9 mouse cellular contexts compared by ENCODE assay signal in genomic region chr9:61618510-61619249, GRCm38 (mm10).
DNase-seq lines count a peak whose midpoint lies in the region; ATAC-seq and TF ChIP-seq lines count a peak whose summit lies in the region.
"Had no signal": no experiment of that assay in that cellular context is flagged by ENCODE, and none has a peak within 500 bp of the region (broad histone marks: within the 10 kb centered on the region; RNA-seq: fewer than 3 reads in every experiment).

No protein-coding gene starts in this region.

- intact Hi-C loops in left cerebral cortex, postnatal 14 days (cut with DNase I), result no loop called here

- DNase-seq in ovary, postnatal 14 days (ENCODE audit: low spot score), result peak; percentile 13
- DNase-seq in ovary, postnatal 36 days (ENCODE audit: low spot score), result no peak
- peak; percentile 95 for DNase-seq in embryonic facial prominence, embryonic 14.5 days (ENCODE audit: low spot score)
- DNase-seq in liver, postnatal 0 days, result no peak
- no peak for DNase-seq in left cerebral cortex, postnatal 14 days (ENCODE audit: low spot score in 2 of 2)

- H3K9ac ChIP-seq in embryonic facial prominence, embryonic 14.5 days (ENCODE audit: low read depth, low read length), result no peak overlapping the region
- H3K9ac ChIP-seq in intestine, embryonic 16.5 days (ENCODE audit: low read depth, low read length), result no peak overlapping the region
- no peak overlapping the region for H3K9ac ChIP-seq in limb, embryonic 13.5 days
- H3K9ac ChIP-seq in liver, postnatal 0 days (replicated peaks), result no peak overlapping the region

- peak; percentile 77 for ATAC-seq in embryonic facial prominence, embryonic 14.5 days (ENCODE audit: low read depth)
- ATAC-seq in intestine, embryonic 16.5 days, result 0 out of 2 replicates have a peak, but pooled peaks have one; percentile 36
- peak; percentile 90 for ATAC-seq in limb, embryonic 13.5 days (ENCODE audit: low FRiP score, low read depth)
- no peak for ATAC-seq in frontal cortex, adult (ENCODE audit: low TSS enrichment)
- ATAC-seq in liver, postnatal 0 days, result no peak

- 18% methylated on average over 11 of the region's 12 CpGs for WGBS in embryonic facial prominence, embryonic 14.5 days
- WGBS in intestine, embryonic 16.5 days, result 42% methylated on average over 12 of the region's 12 CpGs
- WGBS in limb, embryonic 13.5 days, result 14% methylated on average over 12 of the region's 12 CpGs
- 57% methylated on average over 12 of the region's 12 CpGs for WGBS in liver, postnatal 0 days (ENCODE audit: insufficient replicate concordance)

- no peak for TF ChIP-seq EP300 in liver, postnatal 0 days (IDR thresholded peaks at IDR 0.05; ENCODE audit: low read depth)

- 0 out of 2 replicates have a peak, but pooled peaks cover 11% of the 10 kb centered on the region for H3K27me3 ChIP-seq in embryonic facial prominence, embryonic 14.5 days (replicated peaks; ENCODE audit: control insufficient read depth, insufficient read depth, low read length)
- H3K27me3 ChIP-seq in intestine, embryonic 16.5 days (replicated peaks; ENCODE audit: control insufficient read depth, insufficient read depth, low read length), result no peaks in the 10 kb centered on the region
- H3K27me3 ChIP-seq in limb, embryonic 13.5 days, result no peaks in the 10 kb centered on the region
- peaks cover 6% of the 10 kb centered on the region; the same call in 1 of the 2 replicates for H3K27me3 ChIP-seq in liver, postnatal 0 days (ENCODE audit: insufficient read depth, low read length)

- no peaks in the 10 kb centered on the region for H3K9me3 ChIP-seq in embryonic facial prominence, embryonic 14.5 days (ENCODE audit: control insufficient read depth, low read length)
- no peaks in the 10 kb centered on the region for H3K9me3 ChIP-seq in intestine, embryonic 16.5 days (ENCODE audit: control insufficient read depth, low read length)
- H3K9me3 ChIP-seq in limb, embryonic 13.5 days, result no peaks in the 10 kb centered on the region
- no peaks in the 10 kb centered on the region for H3K9me3 ChIP-seq in liver, postnatal 0 days (ENCODE audit: low read length)

- H3K4me2 ChIP-seq in embryonic facial prominence, embryonic 14.5 days (ENCODE audit: low read depth, low read length), result no peak overlapping the region
- no peak overlapping the region for H3K4me2 ChIP-seq in intestine, embryonic 16.5 days (ENCODE audit: low read depth, low read length)
- no peak overlapping the region for H3K4me2 ChIP-seq in limb, embryonic 13.5 days (replicated peaks)
- no peak overlapping the region for H3K4me2 ChIP-seq in liver, postnatal 0 days (ENCODE audit: low read depth, low read length)

- no peak overlapping the region for H3K27ac ChIP-seq in embryonic facial prominence, embryonic 14.5 days (replicated peaks; ENCODE audit: low read depth, low read length)
- H3K27ac ChIP-seq in intestine, embryonic 16.5 days (ENCODE audit: low read length), result no peak overlapping the region
- peak overlapping the region; percentile 86 for H3K27ac ChIP-seq in limb, embryonic 13.5 days
- no peak overlapping the region for H3K27ac ChIP-seq in liver, postnatal 0 days (ENCODE audit: low read depth)
- H3K27ac ChIP-seq: left cerebral cortex, adult 2 months had no signal

- H3K4me1 ChIP-seq in embryonic facial prominence, embryonic 14.5 days (ENCODE audit: control insufficient read depth, insufficient read depth, low read length), result peaks cover 16% of the 10 kb centered on the region; the same call in 1 of the 2 replicates
- peaks cover 4% of the 10 kb centered on the region; the same call in 1 of the 2 replicates for H3K4me1 ChIP-seq in intestine, embryonic 16.5 days (ENCODE audit: control insufficient read depth, insufficient read depth, low read length)
- peaks cover 52% of the 10 kb centered on the region for H3K4me1 ChIP-seq in limb, embryonic 13.5 days
- H3K4me1 ChIP-seq in liver, postnatal 0 days (ENCODE audit: insufficient read depth), result no peaks in the 10 kb centered on the region

- H3K36me3 ChIP-seq in embryonic facial prominence, embryonic 14.5 days (ENCODE audit: control insufficient read depth, insufficient read depth, low read length), result no peaks in the 10 kb centered on the region
- H3K36me3 ChIP-seq in intestine, embryonic 16.5 days (ENCODE audit: control insufficient read depth, insufficient read depth, low read length), result no peaks in the 10 kb centered on the region
- no peaks in the 10 kb centered on the region for H3K36me3 ChIP-seq in limb, embryonic 13.5 days
- no peaks in the 10 kb centered on the region for H3K36me3 ChIP-seq in liver, postnatal 0 days (replicated peaks; ENCODE audit: insufficient read depth, low read length)

- no peak for TF ChIP-seq CTCF in liver, postnatal 0 days (IDR thresholded peaks at IDR 0.05; ENCODE audit: low read depth)

- H3K4me3 ChIP-seq in embryonic facial prominence, embryonic 14.5 days (ENCODE audit: low read depth, low read length), result no peak overlapping the region
- no peak overlapping the region for H3K4me3 ChIP-seq in intestine, embryonic 16.5 days (ENCODE audit: low read length)
- H3K4me3 ChIP-seq in limb, embryonic 13.5 days, result no peak overlapping the region
- H3K4me3 ChIP-seq in liver, postnatal 0 days (ENCODE audit: low read depth, low read length), result no peak overlapping the region
- H3K4me3 ChIP-seq: left cerebral cortex, adult 2 months had no signal

Comparison
In these comparisons a context has a peak if more than half of its experiments do, and no peak if none do; other contexts are left out.
1. DNase-seq: peak in ovary, postnatal 14 days (single experiment) and embryonic facial prominence, embryonic 14.5 days (single experiment); none in ovary, postnatal 36 days (single experiment), liver, postnatal 0 days (single experiment) and left cerebral cortex, postnatal 14 days (0 of 2).
2. ATAC-seq: peak in embryonic facial prominence, embryonic 14.5 days (single experiment), intestine, embryonic 16.5 days (single experiment) and limb, embryonic 13.5 days (single experiment); none in frontal cortex, adult (single experiment) and liver, postnatal 0 days (single experiment).